Mouse (Mus musculus) thymus, postnatal 36 days (tissue): ENCODE data around the gene Snx7.

Source experiments
- DNase-seq, 2 experiments: peaks; one replicate each; pipeline ENCODE4 v3.0.0; 2022; ENCODE audit warnings: mixed read lengths in 2 of 2

Snx7 gene

GRCm38 (mm10) chr3:117814218-117814617, 54.5 kb downstream of the Snx7 start:
- no peak for DNase-seq

GRCm38 (mm10) chr3:117812135-117812534, 56.6 kb downstream of the Snx7 start:
- no peak for DNase-seq

- no peak for DNase-seq
Observed at GRCm38 (mm10) chr3:117805782-117806181, 63.0 kb downstream of the Snx7 start.

- DNase-seq: no peak
Observed at GRCm38 (mm10) chr3:117794501-117794900, 74.2 kb downstream of the Snx7 start.

- no peak for DNase-seq
Observed at GRCm38 (mm10) chr3:117791951-117792350, 76.8 kb downstream of the Snx7 start.

- DNase-seq: no peak
Observed at GRCm38 (mm10) chr3:117791273-117791672, 77.5 kb downstream of the Snx7 start.

- DNase-seq: no peak
Observed at GRCm38 (mm10) chr3:117788800-117789693, 79.7 kb downstream of the Snx7 start.

- no peak for DNase-seq
Observed at GRCm38 (mm10) chr3:117787247-117787646, 81.5 kb downstream of the Snx7 start.

GRCm38 (mm10) chr3:117752151-117752757, 116.5 kb downstream of the Snx7 start:
- no peak for DNase-seq

- DNase-seq: no peak
Observed at GRCm38 (mm10) chr3:117751665-117752064, 117.1 kb downstream of the Snx7 start.

- DNase-seq: no peak
Observed at GRCm38 (mm10) chr3:117749256-117749655, 119.5 kb downstream of the Snx7 start.

GRCm38 (mm10) chr3:117739760-117740159, 129.0 kb downstream of the Snx7 start:
- DNase-seq: no peak

- no peak for DNase-seq
Observed at GRCm38 (mm10) chr3:117732661-117733060, 136.1 kb downstream of the Snx7 start.
